Mouse (Mus musculus): ENCODE data around the gene Mef2d. TPM values are rescaled to one million over a fixed set of nuclear protein-coding genes. Genes with fewer than 3 reads are reported as not detected.
"Not testable (repeated sequence)": the region's sequence is repeated elsewhere in the genome, so short reads cannot be mapped to it uniquely, and the experiment has no call there.

Gene Mef2d
- polyA plus RNA-seq, 1 experiment from 2014 or later: 20.8 TPM

- peak overlapping the region; percentile 59; the same call in 1 of the 2 replicates for H3K9ac ChIP-seq
Measured at GRCm38 (mm10) chr3:88177106-88177505, 34.9 kb downstream of the Mef2d start.

GRCm38 (mm10) chr3:88177562-88178345, 35.6 kb downstream of the Mef2d start:
- Histone ChIP-seq H3K4me3 (replicated peaks) (peak overlapping the region; percentile 53), H3K4me1 (replicated peaks) (0 out of 2 replicates have a peak, but pooled peaks cover 2% of the 10 kb centered on the region), H3K27me3 (replicated peaks) (no peaks in the 10 kb centered on the region), H3K36me3 (peaks cover 5% of the 10 kb centered on the region; the same call in 1 of the 2 replicates), H3K27ac (peak overlapping the region; percentile 96), H3K4me2 (replicated peaks) (peak overlapping the region; percentile 55), H3K9ac (peak overlapping the region; percentile 59), H3K9me3 (no peaks in the 10 kb centered on the region)
- ATAC-seq: peak; percentile 99
- 0% methylated on average over 49 of the region's 49 CpGs for WGBS

More at GRCm38 (mm10) chr3:88177106-88177505, 34.9 kb downstream of the Mef2d start:
- Histone ChIP-seq H3K27ac (peak overlapping the region; percentile 96), H3K9me3 (no peaks in the 10 kb centered on the region), H3K27me3 (replicated peaks) (no peaks in the 10 kb centered on the region), H3K4me1 (replicated peaks) (0 out of 2 replicates have a peak, but pooled peaks cover 2% of the 10 kb centered on the region), H3K4me3 (replicated peaks) (peak overlapping the region; percentile 53), H3K4me2 (replicated peaks) (peak overlapping the region; percentile 55), H3K36me3 (peaks cover 11% of the 10 kb centered on the region; the same call in 1 of the 2 replicates)
- peak; percentile 0; the same call in 1 of the 2 replicates for ATAC-seq
- 57% methylated on average over 5 of the region's 5 CpGs for WGBS

- H3K36me3 ChIP-seq; H3K9me3 ChIP-seq; H3K4me1 ChIP-seq (replicated peaks); H3K9ac ChIP-seq; H3K27me3 ChIP-seq (replicated peaks); ATAC-seq: not testable (repeated sequence)
- 29% methylated on average over 11 of the region's 11 CpGs for WGBS
- H3K4me2 ChIP-seq (replicated peaks): peak overlapping the region; percentile 55
- H3K27ac ChIP-seq: peak overlapping the region; percentile 96
- peak overlapping the region; percentile 53 for H3K4me3 ChIP-seq (replicated peaks)
Measured at GRCm38 (mm10) chr3:88178346-88178733, 36.2 kb downstream of the Mef2d start.

- ATAC-seq: no peak
- Histone ChIP-seq H3K9ac (no peak overlapping the region), H3K9me3 (no peaks in the 10 kb centered on the region), H3K4me1 (replicated peaks) (0 out of 2 replicates have a peak, but pooled peaks cover 2% of the 10 kb centered on the region), H3K27me3 (replicated peaks) (no peaks in the 10 kb centered on the region), H3K4me3 (replicated peaks) (no peak overlapping the region), H3K27ac (no peak overlapping the region), H3K36me3 (no peaks in the 10 kb centered on the region), H3K4me2 (replicated peaks) (no peak overlapping the region)
- WGBS: 88% methylated on average over 4 of the region's 4 CpGs
Measured at GRCm38 (mm10) chr3:88178986-88179385, 36.8 kb downstream of the Mef2d start.

- WGBS: 67% methylated on average over 4 of the region's 4 CpGs
- Histone ChIP-seq H3K4me2 (replicated peaks) (no peak overlapping the region), H3K27ac (no peak overlapping the region), H3K27me3 (replicated peaks) (no peaks in the 10 kb centered on the region), H3K4me1 (replicated peaks) (no peaks in the 10 kb centered on the region), H3K9me3 (no peaks in the 10 kb centered on the region), H3K9ac (no peak overlapping the region), H3K4me3 (replicated peaks) (no peak overlapping the region), H3K36me3 (no peaks in the 10 kb centered on the region)
- ATAC-seq: no peak
Measured at GRCm38 (mm10) chr3:88181374-88181773, 39.2 kb downstream of the Mef2d start.

GRCm38 (mm10) chr3:88186424-88186823, 44.3 kb downstream of the Mef2d start:
- Histone ChIP-seq H3K27me3 (replicated peaks) (peaks cover 4% of the 10 kb centered on the region), H3K4me2 (replicated peaks) (no peak overlapping the region), H3K9me3 (no peaks in the 10 kb centered on the region), H3K4me1 (replicated peaks) (no peaks in the 10 kb centered on the region), H3K9ac (no peak overlapping the region), H3K4me3 (replicated peaks) (no peak overlapping the region), H3K36me3 (no peaks in the 10 kb centered on the region), H3K27ac (no peak overlapping the region)
- 74% methylated on average over 3 of the region's 3 CpGs for WGBS
- ATAC-seq: no peak

- 20% methylated on average over 3 of the region's 3 CpGs for WGBS
- H3K4me2 ChIP-seq (replicated peaks): no peak overlapping the region
- H3K27ac ChIP-seq: no peak overlapping the region
- H3K4me1 ChIP-seq (replicated peaks): no peaks in the 10 kb centered on the region
- H3K9ac ChIP-seq: no peak overlapping the region
- no peaks in the 10 kb centered on the region for H3K36me3 ChIP-seq
- H3K9me3 ChIP-seq: no peaks in the 10 kb centered on the region
- H3K4me3 ChIP-seq (replicated peaks): no peak overlapping the region
- no peak for ATAC-seq
- H3K27me3 ChIP-seq (replicated peaks): peaks cover 34% of the 10 kb centered on the region
Measured at GRCm38 (mm10) chr3:88191146-88191545, 49.0 kb downstream of the Mef2d start.

- WGBS: 27% methylated on average over 9 of the region's 9 CpGs
- Histone ChIP-seq H3K4me3 (replicated peaks) (no peak overlapping the region), H3K9me3 (no peaks in the 10 kb centered on the region), H3K4me2 (replicated peaks) (no peak overlapping the region), H3K36me3 (no peaks in the 10 kb centered on the region), H3K4me1 (replicated peaks) (no peaks in the 10 kb centered on the region), H3K9ac (no peak overlapping the region), H3K27me3 (replicated peaks) (peaks cover 41% of the 10 kb centered on the region), H3K27ac (no peak overlapping the region)
- ATAC-seq: no peak
Measured at GRCm38 (mm10) chr3:88191820-88192616, 49.8 kb downstream of the Mef2d start.

GRCm38 (mm10) chr3:88197741-88198504, 55.8 kb downstream of the Mef2d start:
- Histone ChIP-seq H3K4me2 (replicated peaks) (no peak overlapping the region), H3K27ac (no peak overlapping the region), H3K9me3 (no peaks in the 10 kb centered on the region), H3K4me3 (replicated peaks) (no peak overlapping the region), H3K9ac (no peak overlapping the region), H3K36me3 (no peaks in the 10 kb centered on the region), H3K27me3 (replicated peaks) (peaks cover 87% of the 10 kb centered on the region), H3K4me1 (replicated peaks) (peaks cover 11% of the 10 kb centered on the region)
- WGBS: 7% methylated on average over 10 of the region's 10 CpGs
- no peak for ATAC-seq

- peaks cover 86% of the 10 kb centered on the region for H3K27me3 ChIP-seq (replicated peaks)
- ATAC-seq: no peak
- 6% methylated on average over 9 of the region's 9 CpGs for WGBS
- H3K9ac ChIP-seq: no peak overlapping the region
- H3K27ac ChIP-seq: no peak overlapping the region
- H3K9me3 ChIP-seq: no peaks in the 10 kb centered on the region
- no peak overlapping the region for H3K4me3 ChIP-seq (replicated peaks)
- no peaks in the 10 kb centered on the region for H3K36me3 ChIP-seq
- no peak overlapping the region for H3K4me2 ChIP-seq (replicated peaks)
- H3K4me1 ChIP-seq (replicated peaks): peaks cover 11% of the 10 kb centered on the region
Measured at GRCm38 (mm10) chr3:88198505-88199020, 56.4 kb downstream of the Mef2d start.

GRCm38 (mm10) chr3:88199541-88200110, 57.5 kb downstream of the Mef2d start:
- Histone ChIP-seq H3K27me3 (replicated peaks) (peaks cover 88% of the 10 kb centered on the region), H3K4me2 (replicated peaks) (no peak overlapping the region), H3K4me1 (replicated peaks) (peaks cover 11% of the 10 kb centered on the region), H3K9me3 (no peaks in the 10 kb centered on the region), H3K27ac (no peak overlapping the region), H3K4me3 (replicated peaks) (no peak overlapping the region), H3K9ac (no peak overlapping the region), H3K36me3 (no peaks in the 10 kb centered on the region)
- ATAC-seq: no peak
- 33% methylated on average over 2 of the region's 2 CpGs for WGBS
